Mouse (Mus musculus): Measurements from ENCODE around the gene Mapk7.

Mapk7 gene

GRCm38 (mm10) chr11:61489874-61490273 lies 4.3 kb downstream of the Mapk7 start:
- no peak for DNase-seq

GRCm38 (mm10) chr11:61489085-61489484 lies 5.1 kb downstream of the Mapk7 start:
- peak in 1 of 2 experiments; percentile 18 for DNase-seq

GRCm38 (mm10) chr11:61487936-61488335 lies 6.3 kb downstream of the Mapk7 start:
- DNase-seq: peak in 1 of 2 experiments; percentile 24

- DNase-seq: peak; percentile 39 to 66
Observed at GRCm38 (mm10) chr11:61487401-61487800, 6.8 kb downstream of the Mapk7 start.

- DNase-seq: peak; percentile 40 to 45
Observed at GRCm38 (mm10) chr11:61486458-61487219, 7.6 kb downstream of the Mapk7 start.

GRCm38 (mm10) chr11:61485541-61486457 lies 8.4 kb downstream of the Mapk7 start:
- peak; percentile 59 to 63 for DNase-seq

GRCm38 (mm10) chr11:61484613-61485540 lies 9.3 kb downstream of the Mapk7 start, which contains the start of gene Mfap4:
Gene Mfap4, plus strand, starts transcription at chr11:61485431.
- DNase-seq: peak; percentile 79 to 81

GRCm38 (mm10) chr11:61484256-61484612 lies 10.0 kb downstream of the Mapk7 start:
- no peak for DNase-seq

GRCm38 (mm10) chr11:61483226-61483845 lies 10.9 kb downstream of the Mapk7 start:
- DNase-seq: no peak

GRCm38 (mm10) chr11:61481239-61482090 lies 12.7 kb downstream of the Mapk7 start:
- DNase-seq: peak in 1 of 2 experiments; percentile 24

- no peak for DNase-seq
Observed at GRCm38 (mm10) chr11:61478788-61479187, 15.4 kb downstream of the Mapk7 start.

GRCm38 (mm10) chr11:61477566-61478508 lies 16.4 kb downstream of the Mapk7 start:
- peak in 1 of 2 experiments; percentile 56 for DNase-seq

- DNase-seq: peak; percentile 80 to 81
Observed at GRCm38 (mm10) chr11:61476786-61477382, 17.3 kb downstream of the Mapk7 start.

GRCm38 (mm10) chr11:61473630-61474029 lies 20.6 kb downstream of the Mapk7 start:
- peak; percentile 29 to 39 for DNase-seq

GRCm38 (mm10) chr11:61470880-61471279 lies 23.3 kb downstream of the Mapk7 start:
- peak; percentile 6 to 33 for DNase-seq

GRCm38 (mm10) chr11:61469317-61469917 lies 24.8 kb downstream of the Mapk7 start:
- peak; percentile 38 to 58 for DNase-seq

- peak; percentile 91 to 95 for DNase-seq
Observed at GRCm38 (mm10) chr11:61468534-61468933, 25.7 kb downstream of the Mapk7 start.

- DNase-seq: peak in 1 of 2 experiments; percentile 12
Observed at GRCm38 (mm10) chr11:61465422-61465821, 28.8 kb downstream of the Mapk7 start.

GRCm38 (mm10) chr11:61464071-61464470 lies 30.1 kb downstream of the Mapk7 start:
- DNase-seq: no peak

Measured in cerebellum, postnatal 25 days (tissue).